Mouse (Mus musculus) cerebellum, adult 2 months (tissue): ENCODE results near the gene Lonp2.

ENCODE experiments used
- CTCF ChIP-seq: fragments of 200-500 bp; IDR thresholded peaks from 2 replicates; pipeline ENCODE4 v1.5.1; 2011; ENCODE audit warnings: low read depth, mild to moderate bottlenecking, control low read depth, low read length, moderate library complexity, borderline replicate concordance; ENCODE audit not compliant: insufficient read depth
- POLR2A ChIP-seq: fragments of 200-500 bp; IDR thresholded peaks from 2 replicates; pipeline ENCODE4 v1.6.1; 2011; ENCODE audit warnings: low read length, control low read depth, borderline replicate concordance; ENCODE audit not compliant: insufficient read depth

DNA sequence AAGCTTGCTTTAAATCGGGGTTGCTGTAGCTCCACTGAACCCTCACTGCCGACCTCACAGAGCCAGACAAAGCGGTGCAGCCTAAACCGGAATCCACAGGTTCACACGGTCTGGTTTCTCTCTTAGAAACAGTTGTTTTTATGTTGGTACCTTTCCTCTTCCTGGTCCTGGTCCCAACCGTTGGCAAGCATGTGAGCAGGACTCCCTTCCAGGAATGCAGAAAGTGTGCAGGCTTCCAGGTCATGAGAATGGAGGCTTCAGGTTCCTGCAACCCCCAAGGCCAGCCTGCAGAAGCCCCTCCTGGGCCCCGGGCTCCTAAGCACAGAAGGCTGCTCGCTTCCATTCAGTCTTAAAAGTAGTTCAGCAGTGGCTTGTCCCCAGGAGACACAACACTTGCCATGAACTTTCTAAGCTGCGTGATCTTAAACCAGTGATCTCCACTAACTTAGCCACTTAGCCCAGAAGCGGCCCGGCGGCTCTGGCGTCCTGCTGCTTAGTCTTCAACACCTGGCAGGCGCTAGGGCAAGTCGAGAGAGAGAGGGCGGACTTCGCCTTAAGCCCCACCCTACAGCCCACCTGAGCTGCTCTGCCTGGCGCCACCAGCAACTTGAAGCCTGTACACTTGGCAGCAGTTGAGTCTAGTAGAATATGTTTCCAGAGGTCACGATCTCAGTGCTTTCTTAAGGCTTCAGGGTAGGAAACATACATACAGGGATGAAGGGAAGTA is 104.5 kb downstream of the Lonp2 start:
- TF ChIP-seq CTCF (no peak), POLR2A (no peak)
